Mouse (Mus musculus) ES-Bruce4 (cell line): ENCODE results near the gene Ndufc2. TPM values are rescaled to one million over a fixed set of nuclear protein-coding genes. Genes with fewer than 3 reads are reported as not detected.

Experiments
- H3K27ac ChIP-seq: 2 replicates; pipeline ENCODE4 v1.5.1; 2012; ENCODE audit warnings: low read length, inconsistent platforms; ENCODE audit not compliant: insufficient read depth
- H3K27me3 ChIP-seq: 2 replicates; pipeline ENCODE4 v1.6.1; 2012; ENCODE audit warnings: mild to moderate bottlenecking, low read length, inconsistent platforms; ENCODE audit not compliant: control insufficient read depth, poor library complexity, insufficient read depth, severe bottlenecking
- H3K36me3 ChIP-seq: 2 replicates; pipeline ENCODE4 v1.6.1; 2012; ENCODE audit warnings: inconsistent platforms, mild to moderate bottlenecking, low read length, moderate library complexity; ENCODE audit not compliant: control insufficient read depth, poor library complexity, insufficient read depth, severe bottlenecking
- H3K4me1 ChIP-seq: one replicate; pipeline ENCODE4 v1.8.1; 2011; ENCODE audit warnings: low read length; ENCODE audit not compliant: control insufficient read depth, insufficient read depth
- H3K4me3 ChIP-seq: 2 replicates; pipeline ENCODE4 v1.5.1; 2011; ENCODE audit warnings: low read depth, mild to moderate bottlenecking, low read length
- H3K9ac ChIP-seq: 2 replicates; pipeline ENCODE4 v1.6.1; 2012; ENCODE audit warnings: low read depth, mild to moderate bottlenecking, inconsistent platforms; ENCODE audit not compliant: poor library complexity, severe bottlenecking
- H3K9me3 ChIP-seq: replicated peaks from 2 replicates; pipeline ENCODE4 v1.6.1; 2012; ENCODE audit warnings: mild to moderate bottlenecking, low read length, inconsistent platforms; ENCODE audit not compliant: control insufficient read depth, poor library complexity, insufficient read depth, severe bottlenecking
- CTCF ChIP-seq: IDR thresholded peaks from one replicate; pipeline ENCODE4 v1.8.1; 2011; ENCODE audit warnings: low read depth, low read length
- EP300 ChIP-seq: IDR thresholded peaks from 2 replicates; pipeline ENCODE4 v1.6.1; 2011; ENCODE audit warnings: low read depth, low read length; ENCODE audit not compliant: insufficient read depth
- POLR2A ChIP-seq: IDR thresholded peaks from one replicate; pipeline ENCODE4 v1.8.1; 2011; ENCODE audit warnings: low read length; ENCODE audit not compliant: insufficient read depth
- polyA plus RNA-seq: library from polyadenylated mRNA; stranded (reverse); fragments of >200 nt; gene quantifications from 2 replicates; pipeline ENCODE4 v1.2.4, GENCODE M21; 2011; ENCODE audit warnings: low read depth; ENCODE audit not compliant: missing spikeins, insufficient read depth, insufficient read length

Ndufc2 gene
- 159 and 161 TPM in 2 replicates for polyA plus RNA-seq

DNA sequence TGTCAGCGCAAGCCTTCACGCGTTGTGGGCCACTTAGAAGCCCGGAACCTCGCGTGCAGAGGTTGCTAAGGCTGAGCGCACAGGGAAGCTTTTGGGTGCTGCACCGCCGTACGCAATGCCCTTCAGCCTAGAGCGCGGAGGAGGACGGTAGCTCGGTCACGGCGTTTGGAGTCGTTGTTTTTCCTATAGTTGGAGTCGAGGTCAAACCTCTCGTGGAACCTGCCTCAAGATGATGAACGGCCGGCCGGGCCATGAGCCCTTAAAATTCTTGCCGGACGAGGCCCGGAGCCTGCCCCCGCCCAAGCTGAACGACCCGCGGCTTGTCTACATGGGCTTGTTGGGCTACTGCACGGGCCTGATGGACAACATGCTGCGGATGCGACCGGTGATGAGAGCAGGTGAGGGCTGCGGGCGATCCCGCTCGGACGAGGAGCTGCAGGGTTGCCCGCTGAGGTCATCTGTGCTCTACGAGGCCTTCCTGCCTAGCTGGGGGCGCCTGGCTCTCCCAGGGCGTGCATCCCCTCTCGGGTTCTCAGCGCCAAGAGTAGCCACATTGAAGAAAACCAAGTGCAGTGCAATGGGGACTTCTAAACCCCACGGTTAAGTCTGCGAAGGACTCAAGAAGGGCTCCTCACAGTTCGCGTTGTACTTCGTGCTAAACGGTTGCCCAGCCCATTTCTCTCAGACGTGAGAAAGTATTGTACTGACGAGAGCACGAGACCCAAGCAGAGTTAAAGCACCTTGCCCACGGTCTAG lies at the start of gene Ndufc2:
TSS of gene Ndufc2 (plus strand) at position 44 of the 756 bp plus-strand sequence.
- TF ChIP-seq CTCF (no peak), EP300 (peak; percentile 70; the same call in 1 of the 2 replicates), POLR2A (peak; percentile 94)
- H3K27ac ChIP-seq = no peak within 1 kb of the TSS

GRCm38 (mm10) chr7:97350891-97351290 lies 48.9 kb upstream of the Ndufc2 start:
- H3K4me3 ChIP-seq = no peak overlapping the region
- no peak for TF ChIP-seq CTCF
- TF ChIP-seq POLR2A = no peak
- TF ChIP-seq EP300 = no peak
- H3K9ac ChIP-seq = no peak overlapping the region
- no peaks in the 10 kb centered on the region for H3K36me3 ChIP-seq
- H3K4me1 ChIP-seq = no peaks in the 10 kb centered on the region
- H3K27me3 ChIP-seq = no peaks in the 10 kb centered on the region
- no peak overlapping the region for H3K27ac ChIP-seq
- H3K9me3 ChIP-seq = no peaks in the 10 kb centered on the region

More for the DNA sequence above, at the start of gene Ndufc2:
- H3K27me3 ChIP-seq = no peaks in the 10 kb centered on the region
- H3K4me3 ChIP-seq = peak within 1 kb of the TSS; percentile 94
- no peaks in the 10 kb centered on the region; the same call in 1 of the 2 replicates for H3K9me3 ChIP-seq
- no peaks in the 10 kb centered on the region for H3K4me1 ChIP-seq
- H3K9ac ChIP-seq = peak within 1 kb of the TSS; percentile 78
- H3K36me3 ChIP-seq = no peaks in the 10 kb centered on the region

GRCm38 (mm10) chr7:97351792-97352513 lies 47.9 kb upstream of the Ndufc2 start:
- no peak for TF ChIP-seq CTCF
- TF ChIP-seq EP300 = no peak
- no peak for TF ChIP-seq POLR2A

GRCm38 (mm10) chr7:97353356-97353755 lies 46.4 kb upstream of the Ndufc2 start:
- H3K4me1 ChIP-seq = no peaks in the 10 kb centered on the region
- no peak for TF ChIP-seq CTCF
- H3K4me3 ChIP-seq = no peak overlapping the region
- no peaks in the 10 kb centered on the region for H3K27me3 ChIP-seq
- no peaks in the 10 kb centered on the region for H3K36me3 ChIP-seq
- H3K27ac ChIP-seq = no peak overlapping the region
- H3K9me3 ChIP-seq = no peaks in the 10 kb centered on the region
- H3K9ac ChIP-seq = no peak overlapping the region

More at GRCm38 (mm10) chr7:97351792-97352513, 47.9 kb upstream of the Ndufc2 start:
- no peaks in the 10 kb centered on the region for H3K4me1 ChIP-seq
- H3K9me3 ChIP-seq = no peaks in the 10 kb centered on the region
- H3K27me3 ChIP-seq = no peaks in the 10 kb centered on the region
- no peaks in the 10 kb centered on the region for H3K36me3 ChIP-seq
- H3K27ac ChIP-seq = no peak overlapping the region
- no peak overlapping the region for H3K4me3 ChIP-seq
- no peak overlapping the region for H3K9ac ChIP-seq

GRCm38 (mm10) chr7:97355068-97355841 lies 44.5 kb upstream of the Ndufc2 start:
- Histone ChIP-seq H3K4me3 (no peak overlapping the region), H3K4me1 (no peaks in the 10 kb centered on the region), H3K36me3 (no peaks in the 10 kb centered on the region), H3K9ac (no peak overlapping the region), H3K9me3 (no peaks in the 10 kb centered on the region), H3K27me3 (no peaks in the 10 kb centered on the region), H3K27ac (no peak overlapping the region)
- TF ChIP-seq POLR2A (no peak), EP300 (no peak), CTCF (no peak)
